In genomic region chr4:149170394-149170931, GRCm38 (mm10) we compare ENCODE assay signal across 11 mouse cellular contexts. TPM values are rescaled to one million over a fixed set of nuclear protein-coding genes. Genes with fewer than 3 reads are reported as not detected.
A peak's percentile ranks its signal among the peaks of the same experiment; 100 is the strongest.
DNase-seq lines count a peak whose midpoint lies in the region; ATAC-seq and TF ChIP-seq lines count a peak whose summit lies in the region.
"Had no signal": no experiment of that assay in that cellular context is flagged by ENCODE, and none has a peak within 500 bp of the region (broad histone marks: within the 10 kb centered on the region; RNA-seq: fewer than 3 reads in every experiment).

No protein-coding gene starts in this region.

- H3K4me1 ChIP-seq in embryonic facial prominence, embryonic 14.5 days (ENCODE audit: control insufficient read depth, insufficient read depth, low read length): peaks cover 9% of the 10 kb centered on the region; the same call in 1 of the 2 replicates
- peaks cover 9 to 30% of the 10 kb centered on the region in 2 experiments; a peak in 3 of 4 replicates for H3K4me1 ChIP-seq in liver, embryonic 14.5 days (replicated peaks; ENCODE audit: control insufficient read depth in 2 of 2, insufficient read depth in 2 of 2, low read length in 1 of 2)

- H3K27ac ChIP-seq in embryonic facial prominence, embryonic 14.5 days (replicated peaks; ENCODE audit: low read depth, low read length): no peak overlapping the region
- H3K27ac ChIP-seq in liver, embryonic 14.5 days: no peak overlapping the region
- H3K27ac ChIP-seq: hindbrain, embryonic 10.5 days had no signal

- no peaks in the 10 kb centered on the region for H3K36me3 ChIP-seq in embryonic facial prominence, embryonic 14.5 days (ENCODE audit: control insufficient read depth, insufficient read depth, low read length)
- H3K36me3 ChIP-seq in liver, embryonic 14.5 days (replicated peaks; ENCODE audit: control insufficient read depth, insufficient read depth, low read depth): no peaks in the 10 kb centered on the region

- H3K27me3 ChIP-seq in embryonic facial prominence, embryonic 14.5 days (replicated peaks; ENCODE audit: control insufficient read depth, insufficient read depth, low read length): no peaks in the 10 kb centered on the region
- H3K27me3 ChIP-seq in liver, embryonic 14.5 days (ENCODE audit: control insufficient read depth, insufficient read depth, low read length): no peaks in the 10 kb centered on the region

- H3K9me3 ChIP-seq in embryonic facial prominence, embryonic 14.5 days (ENCODE audit: control insufficient read depth, low read length): no peaks in the 10 kb centered on the region
- H3K9me3 ChIP-seq in liver, embryonic 14.5 days (ENCODE audit: control insufficient read depth, low read length): no peaks in the 10 kb centered on the region
- H3K9me3 ChIP-seq: hindbrain, embryonic 10.5 days had no signal

- H3K4me2 ChIP-seq in embryonic facial prominence, embryonic 14.5 days (ENCODE audit: low read depth, low read length): no peak overlapping the region
- H3K4me2 ChIP-seq in liver, embryonic 14.5 days (ENCODE audit: low read depth): no peak overlapping the region

- 59% methylated on average over 7 of the region's 7 CpGs for WGBS in embryonic facial prominence, embryonic 14.5 days
- WGBS in liver, embryonic 14.5 days (ENCODE audit: insufficient replicate concordance): 50% methylated on average over 7 of the region's 7 CpGs

- no peak overlapping the region for H3K9ac ChIP-seq in embryonic facial prominence, embryonic 14.5 days (ENCODE audit: low read depth, low read length)
- no peak overlapping the region for H3K9ac ChIP-seq in liver, embryonic 14.5 days (replicated peaks)

- no peak overlapping the region for H3K4me3 ChIP-seq in embryonic facial prominence, embryonic 14.5 days (ENCODE audit: low read depth, low read length)
- no peak overlapping the region for H3K4me3 ChIP-seq in liver, embryonic 14.5 days (ENCODE audit: insufficient read depth in 1 of 2, low read depth in 2 of 2, low read length in 2 of 2)
- H3K4me3 ChIP-seq: hindbrain, embryonic 10.5 days had no signal

- no peak for ATAC-seq in embryonic facial prominence, embryonic 14.5 days (ENCODE audit: low read depth)
- ATAC-seq in liver, embryonic 14.5 days (ENCODE audit: insufficient read depth): no peak
- ATAC-seq in activated CD4-positive, CD25-positive, alpha-beta regulatory T cell, adult 4 months: no peak

- TF ChIP-seq CTCF in liver, embryonic 14.5 days (IDR thresholded peaks at IDR 0.05; ENCODE audit: low read depth): no peak

- TF ChIP-seq EP300 in liver, embryonic 14.5 days (IDR thresholded peaks at IDR 0.05; ENCODE audit: low read depth): 0 out of 2 replicates have a peak, but pooled peaks have one; percentile 8

- peak; percentile 65 for DNase-seq in urinary bladder, postnatal 14 days (ENCODE audit: low spot score)
- DNase-seq in urinary bladder, adult 2 months (ENCODE audit: low spot score): no peak
- peak; percentile 69 for DNase-seq in embryonic facial prominence, embryonic 14.5 days (ENCODE audit: low spot score)
- no peak for DNase-seq in liver, embryonic 14.5 days (ENCODE audit: low read depth in 3 of 3, low spot score in 3 of 3)
- DNase-seq in urinary bladder, postnatal 36 days (ENCODE audit: low spot score in 2 of 2): peak; percentile 56 to 61
- DNase-seq in layer of hippocampus, postnatal 36 days: no peak
- DNase-seq in cerebellum, adult 18-20 months: no peak
- DNase-seq: cerebellum, adult 2 months; thymus, postnatal 36 days had no signal

RNA-seq across cellular contexts. Expression of gene Pgd, which starts 3.9 kb away (rescaled TPM):
- polyA plus RNA-seq in urinary bladder, adult 2 months (2012; rRNA removed): 114 and 117 TPM in 2 replicates
- polyA plus RNA-seq in embryonic facial prominence, embryonic 14.5 days (2014; fragmentation: Nextera tagmentation; extraction: Ambion mirVana): 43.3 and 43.7 TPM in 2 replicates
- polyA plus RNA-seq in liver, embryonic 14.5 days (2012; rRNA removed): 41.8 and 44.6 TPM in 2 replicates
- polyA plus RNA-seq in liver, embryonic 14.5 days (2014; fragmentation: Nextera tagmentation; extraction: Ambion mirVana): 23.2 and 25.5 TPM in 2 replicates
- 10 to 100 TPM; 31.9 to 33.9 TPM for total RNA-seq in layer of hippocampus, postnatal 36 days (2021)
- polyA plus RNA-seq in activated CD4-positive, CD25-positive, alpha-beta regulatory T cell, adult 4 months (2017; shearing (Covaris generic)): 10 to 100 TPM; 44.0 to 74.8 TPM

RNA-seq across cellular contexts. Expression of gene Cenps, which starts 33.0 kb away (rescaled TPM):
- 3.8 and 5.4 TPM in 2 replicates for polyA plus RNA-seq in urinary bladder, adult 2 months (2012; rRNA removed)
- polyA plus RNA-seq in embryonic facial prominence, embryonic 14.5 days (2014; fragmentation: Nextera tagmentation; extraction: Ambion mirVana): 25.6 and 27.2 TPM in 2 replicates
- polyA plus RNA-seq in liver, embryonic 14.5 days (2012; rRNA removed): 7.6 and 12.3 TPM in 2 replicates
- polyA plus RNA-seq in liver, embryonic 14.5 days (2014; fragmentation: Nextera tagmentation; extraction: Ambion mirVana): 17.3 and 18.0 TPM in 2 replicates
- 10 to 100 TPM; 25.8 to 27.8 TPM for total RNA-seq in layer of hippocampus, postnatal 36 days (2021)
- polyA plus RNA-seq in activated CD4-positive, CD25-positive, alpha-beta regulatory T cell, adult 4 months (2017; shearing (Covaris generic)): 10 to 100 TPM; 15.6 to 17.7 TPM

RNA-seq across cellular contexts. Expression of gene Cort, which starts 43.9 kb away (rescaled TPM):
- polyA plus RNA-seq in urinary bladder, adult 2 months (2012; rRNA removed): not detected in 2 replicates
- polyA plus RNA-seq in embryonic facial prominence, embryonic 14.5 days (2014; fragmentation: Nextera tagmentation; extraction: Ambion mirVana): 0.53 and 0.76 TPM in 2 replicates
- polyA plus RNA-seq in liver, embryonic 14.5 days (2012; rRNA removed): not detected in 2 replicates
- polyA plus RNA-seq in liver, embryonic 14.5 days (2014; fragmentation: Nextera tagmentation; extraction: Ambion mirVana): not detected in 2 replicates
- 10 to 100 TPM; 10.5 to 11.6 TPM for total RNA-seq in layer of hippocampus, postnatal 36 days (2021)
- under 1 TPM in 1 of 2 experiments, not detected in 1; 0.67 TPM for polyA plus RNA-seq in activated CD4-positive, CD25-positive, alpha-beta regulatory T cell, adult 4 months (2017; shearing (Covaris generic))

Comparison
In these comparisons a context has a peak if more than half of its experiments do, and no peak if none do; other contexts are left out.
1. DNase-seq: peak in urinary bladder, postnatal 14 days (single experiment), embryonic facial prominence, embryonic 14.5 days (single experiment) and urinary bladder, postnatal 36 days (2 of 2); none in urinary bladder, adult 2 months (single experiment), liver, embryonic 14.5 days (0 of 3), layer of hippocampus, postnatal 36 days (0 of 2) and cerebellum, adult 18-20 months (0 of 2).